Mouse (Mus musculus): Measurements from ENCODE around the gene Zc3h12d. TPM values are rescaled to one million over a fixed set of nuclear protein-coding genes. Genes with fewer than 3 reads are reported as not detected.
A peak's percentile ranks its signal among the peaks of the same experiment; 100 is the strongest.

Zc3h12d gene
- polyA plus RNA-seq, 1 experiment from 2014 or later, result 0.17 TPM

- 83% methylated on average over 2 of the region's 2 CpGs for WGBS
- TF ChIP-seq EP300 (optimal IDR thresholded peaks at IDR 0.05), result no peak
- TF ChIP-seq CTCF (IDR thresholded peaks at IDR 0.05; ENCODE audit: low read depth), result no peak
- Histone ChIP-seq H3K27ac (replicated peaks) (no peak overlapping the region), H3K36me3 (ENCODE audit: control insufficient read depth, insufficient read depth, low read length) (no peaks in the 10 kb centered on the region), H3K4me1 (replicated peaks; ENCODE audit: control insufficient read depth, insufficient read depth) (no peaks in the 10 kb centered on the region), H3K9ac (ENCODE audit: low read length) (no peak overlapping the region), H3K9me3 (ENCODE audit: control insufficient read depth, low read length) (no peaks in the 10 kb centered on the region), H3K4me2 (replicated peaks; ENCODE audit: low read depth) (no peak overlapping the region), H3K27me3 (ENCODE audit: control insufficient read depth, insufficient read depth, low read length) (no peaks in the 10 kb centered on the region), H3K4me3 (ENCODE audit: low read depth, low read length) (no peak overlapping the region)
- ATAC-seq (ENCODE audit: low FRiP score, low TSS enrichment), result no peak
- DNase-seq (ENCODE audit: low spot score), result no peak
These were observed 8.1 kb downstream of the Zc3h12d start for GRCm38 (mm10) chr10:7840353-7840733.

- Histone ChIP-seq H3K27me3 (ENCODE audit: control insufficient read depth, insufficient read depth, low read length) (no peaks in the 10 kb centered on the region), H3K36me3 (ENCODE audit: control insufficient read depth, insufficient read depth, low read length) (no peaks in the 10 kb centered on the region), H3K27ac (replicated peaks) (no peak overlapping the region), H3K4me1 (replicated peaks; ENCODE audit: control insufficient read depth, insufficient read depth) (no peaks in the 10 kb centered on the region), H3K4me2 (replicated peaks; ENCODE audit: low read depth) (no peak overlapping the region), H3K4me3 (ENCODE audit: low read depth, low read length) (no peak overlapping the region), H3K9me3 (ENCODE audit: control insufficient read depth, low read length) (no peaks in the 10 kb centered on the region), H3K9ac (ENCODE audit: low read length) (no peak overlapping the region)
- TF ChIP-seq CTCF (IDR thresholded peaks at IDR 0.05; ENCODE audit: low read depth), result no peak
- no peak for TF ChIP-seq EP300 (optimal IDR thresholded peaks at IDR 0.05)
- WGBS, result 64% methylated on average over 3 of the region's 3 CpGs
- ATAC-seq (ENCODE audit: low FRiP score, low TSS enrichment) (no peak), DNase-seq (ENCODE audit: low spot score) (no peak)
These were observed 8.5 kb downstream of the Zc3h12d start for GRCm38 (mm10) chr10:7840785-7841184.

- ATAC-seq (ENCODE audit: low FRiP score, low TSS enrichment), result peak; percentile 65; the same call in 1 of the 2 replicates
- no peak overlapping the region; the same call in 1 of the 2 replicates for H3K4me2 ChIP-seq (replicated peaks; ENCODE audit: low read depth)
These were observed 9.4 kb downstream of the Zc3h12d start for GRCm38 (mm10) chr10:7841571-7842080.

GRCm38 (mm10) chr10:7843181-7843580 lies 10.9 kb downstream of the Zc3h12d start:
- TF ChIP-seq CTCF (IDR thresholded peaks at IDR 0.05; ENCODE audit: low read depth) (no peak), EP300 (optimal IDR thresholded peaks at IDR 0.05) (no peak)
- 83% methylated on average over 4 of the region's 4 CpGs for WGBS
- Histone ChIP-seq H3K36me3 (ENCODE audit: control insufficient read depth, insufficient read depth, low read length) (no peaks in the 10 kb centered on the region), H3K27ac (replicated peaks) (no peak overlapping the region), H3K9ac (ENCODE audit: low read length) (no peak overlapping the region), H3K9me3 (ENCODE audit: control insufficient read depth, low read length) (no peaks in the 10 kb centered on the region), H3K27me3 (ENCODE audit: control insufficient read depth, insufficient read depth, low read length) (no peaks in the 10 kb centered on the region), H3K4me2 (replicated peaks; ENCODE audit: low read depth) (no peak overlapping the region), H3K4me1 (replicated peaks; ENCODE audit: control insufficient read depth, insufficient read depth) (no peaks in the 10 kb centered on the region), H3K4me3 (ENCODE audit: low read depth, low read length) (no peak overlapping the region)
- ATAC-seq (ENCODE audit: low FRiP score, low TSS enrichment), result no peak
- DNase-seq (ENCODE audit: low spot score), result no peak

More at GRCm38 (mm10) chr10:7841571-7842080, 9.4 kb downstream of the Zc3h12d start:
- Histone ChIP-seq H3K36me3 (ENCODE audit: control insufficient read depth, insufficient read depth, low read length) (no peaks in the 10 kb centered on the region), H3K9ac (ENCODE audit: low read length) (no peak overlapping the region), H3K4me1 (replicated peaks; ENCODE audit: control insufficient read depth, insufficient read depth) (no peaks in the 10 kb centered on the region), H3K27ac (replicated peaks) (peak overlapping the region; percentile 35; the same call in 1 of the 2 replicates), H3K4me3 (ENCODE audit: low read depth, low read length) (no peak overlapping the region), H3K9me3 (ENCODE audit: control insufficient read depth, low read length) (no peaks in the 10 kb centered on the region), H3K27me3 (ENCODE audit: control insufficient read depth, insufficient read depth, low read length) (no peaks in the 10 kb centered on the region)
- DNase-seq (ENCODE audit: low spot score), result peak; percentile 41
- TF ChIP-seq EP300 (optimal IDR thresholded peaks at IDR 0.05) (no peak), CTCF (IDR thresholded peaks at IDR 0.05; ENCODE audit: low read depth) (no peak)
- WGBS, result 47% methylated on average over 14 of the region's 14 CpGs

- TF ChIP-seq CTCF (IDR thresholded peaks at IDR 0.05; ENCODE audit: low read depth) (no peak), EP300 (optimal IDR thresholded peaks at IDR 0.05) (no peak)
- no peak overlapping the region for H3K9ac ChIP-seq (ENCODE audit: low read length)
- H3K4me3 ChIP-seq (ENCODE audit: low read depth, low read length), result no peak overlapping the region
- DNase-seq (ENCODE audit: low spot score) (no peak), ATAC-seq (ENCODE audit: low FRiP score, low TSS enrichment) (no peak)
- no peak overlapping the region for H3K4me2 ChIP-seq (replicated peaks; ENCODE audit: low read depth)
- 68% methylated on average over 4 of the region's 4 CpGs for WGBS
- no peaks in the 10 kb centered on the region for H3K27me3 ChIP-seq (ENCODE audit: control insufficient read depth, insufficient read depth, low read length)
- H3K4me1 ChIP-seq (replicated peaks; ENCODE audit: control insufficient read depth, insufficient read depth), result no peaks in the 10 kb centered on the region
- no peaks in the 10 kb centered on the region for H3K9me3 ChIP-seq (ENCODE audit: control insufficient read depth, low read length)
- no peak overlapping the region for H3K27ac ChIP-seq (replicated peaks)
- no peaks in the 10 kb centered on the region for H3K36me3 ChIP-seq (ENCODE audit: control insufficient read depth, insufficient read depth, low read length)
These were observed 11.9 kb downstream of the Zc3h12d start for GRCm38 (mm10) chr10:7844161-7844560.

GRCm38 (mm10) chr10:7845136-7845535 lies 12.9 kb downstream of the Zc3h12d start:
- Histone ChIP-seq H3K27me3 (ENCODE audit: control insufficient read depth, insufficient read depth, low read length) (no peaks in the 10 kb centered on the region), H3K4me1 (replicated peaks; ENCODE audit: control insufficient read depth, insufficient read depth) (no peaks in the 10 kb centered on the region), H3K36me3 (ENCODE audit: control insufficient read depth, insufficient read depth, low read length) (no peaks in the 10 kb centered on the region), H3K9me3 (ENCODE audit: control insufficient read depth, low read length) (no peaks in the 10 kb centered on the region), H3K9ac (ENCODE audit: low read length) (no peak overlapping the region), H3K4me2 (replicated peaks; ENCODE audit: low read depth) (no peak overlapping the region), H3K4me3 (ENCODE audit: low read depth, low read length) (no peak overlapping the region), H3K27ac (replicated peaks) (no peak overlapping the region)
- DNase-seq (ENCODE audit: low spot score) (no peak), ATAC-seq (ENCODE audit: low FRiP score, low TSS enrichment) (no peak)
- TF ChIP-seq CTCF (IDR thresholded peaks at IDR 0.05; ENCODE audit: low read depth) (no peak), EP300 (optimal IDR thresholded peaks at IDR 0.05) (no peak)
- 62% methylated on average over 8 of the region's 8 CpGs for whole genome bisulfite sequencing

Data from stomach, postnatal 0 days (tissue).